Mouse (Mus musculus) c-Kit-positive CD71-negative TER-119-negative erythroid progenitor cells, embryonic 14.5 days (primary cell): ENCODE measurements at regions not wholly inside any gene's neighbourhood (a gene's known extent, or its start where the extent isn't known, plus 50 kb on each side); places are given as distances from the start of the nearest gene placed in this dataset.

ENCODE experiments used
- DNase-seq: peaks from one replicate; pipeline ENCODE4 v3.0.0-alpha.2; 2013; ENCODE audit warnings: low read depth

DNA sequence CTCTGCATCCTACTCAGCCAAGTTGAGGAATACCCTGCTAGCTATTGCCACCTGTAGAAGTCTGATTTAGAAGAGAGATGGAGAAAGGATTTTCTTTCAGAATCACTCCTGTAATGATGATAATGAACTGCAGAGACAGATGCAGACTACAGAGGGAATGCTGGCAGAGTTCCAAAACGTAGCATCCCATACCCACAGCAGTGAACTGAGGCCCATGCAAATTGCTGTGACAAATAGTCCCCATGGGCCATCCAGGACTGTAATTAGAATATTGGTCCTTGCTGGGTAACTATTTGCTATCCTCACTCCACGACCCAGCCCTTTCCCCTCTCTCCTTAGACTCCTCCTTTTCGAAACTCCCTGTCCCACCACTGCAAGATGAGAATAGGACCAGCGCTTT is 463.5 kb upstream of the Map3k7 start:
- no peak for DNase-seq

DNA sequence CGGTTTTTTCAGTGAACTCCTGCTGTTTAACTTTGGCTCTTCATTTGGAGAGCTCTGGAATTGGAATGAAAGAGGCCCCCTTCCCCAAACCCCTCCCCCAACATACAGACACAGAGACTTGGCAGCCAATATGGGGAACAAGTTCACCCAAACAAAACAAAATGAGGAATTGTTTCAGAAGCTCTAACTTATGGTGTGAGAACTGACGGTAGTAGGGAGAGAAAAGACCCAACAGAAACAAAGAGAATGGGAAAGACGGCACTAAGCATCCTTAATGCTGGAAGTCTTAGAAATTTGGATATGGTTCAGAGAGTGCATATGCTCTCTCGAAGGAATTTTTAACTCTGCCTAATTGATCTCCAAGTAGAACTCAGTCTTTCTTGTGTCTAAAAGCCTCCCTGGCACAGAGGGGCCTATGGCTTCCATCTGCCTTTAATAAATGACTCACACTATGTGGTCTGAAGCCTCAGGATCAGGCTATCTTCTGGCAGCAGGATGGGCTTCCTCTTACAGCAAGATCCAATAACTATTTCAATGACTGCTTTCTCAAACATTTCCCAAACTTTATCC is 438.2 kb upstream of the Map3k7 start:
- DNase-seq, result no peak

DNA sequence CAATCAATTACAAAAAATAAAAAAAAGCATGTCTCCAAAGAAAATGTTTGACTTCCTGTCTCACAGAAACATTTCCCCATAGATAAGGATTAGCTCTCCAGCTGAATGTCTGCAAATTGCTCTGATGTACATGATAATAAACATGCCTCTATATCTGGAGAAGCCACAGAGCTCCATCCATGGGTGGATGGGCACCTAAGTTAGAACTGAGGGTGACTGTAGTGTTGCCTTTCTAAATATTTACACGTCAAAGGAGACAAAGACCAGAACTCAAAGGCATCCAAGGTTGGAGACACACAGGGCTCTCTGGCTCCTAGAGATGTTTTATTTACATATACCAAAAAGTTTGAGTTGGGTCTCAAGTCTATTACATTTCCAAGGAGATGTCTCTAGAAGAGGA is 427.1 kb upstream of the Map3k7 start:
- DNase-seq, result no peak

DNA sequence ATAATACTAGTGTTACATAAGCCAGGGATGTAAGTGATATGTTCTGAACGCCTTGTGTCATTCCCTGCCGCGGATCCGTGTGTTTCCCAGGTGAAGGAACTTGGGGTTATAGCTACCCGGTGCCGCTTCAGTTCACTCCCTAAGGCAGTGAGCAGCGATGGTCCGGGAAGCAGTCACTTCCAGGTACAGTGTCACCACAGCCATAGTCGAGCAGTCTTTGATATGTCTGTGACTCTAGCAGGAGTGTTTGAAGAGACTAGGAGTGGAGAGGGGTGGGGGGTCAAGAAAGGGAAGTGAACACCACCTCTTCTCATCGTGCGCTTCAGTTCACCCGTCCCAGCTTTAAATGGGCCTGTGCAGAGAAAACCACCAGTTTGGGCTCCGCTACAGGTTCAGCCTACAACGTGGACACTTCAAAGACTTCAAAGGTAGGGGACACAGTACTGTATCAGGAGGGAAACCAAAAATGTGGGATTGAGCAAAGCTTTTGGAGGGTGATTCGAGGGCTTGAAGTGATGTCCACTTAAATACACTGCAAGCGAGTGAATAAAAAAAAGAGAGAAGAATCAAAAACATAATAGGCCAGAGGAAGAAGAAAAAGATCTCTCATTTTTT is 410.0 kb upstream of the Map3k7 start:
- no peak for DNase-seq

DNA sequence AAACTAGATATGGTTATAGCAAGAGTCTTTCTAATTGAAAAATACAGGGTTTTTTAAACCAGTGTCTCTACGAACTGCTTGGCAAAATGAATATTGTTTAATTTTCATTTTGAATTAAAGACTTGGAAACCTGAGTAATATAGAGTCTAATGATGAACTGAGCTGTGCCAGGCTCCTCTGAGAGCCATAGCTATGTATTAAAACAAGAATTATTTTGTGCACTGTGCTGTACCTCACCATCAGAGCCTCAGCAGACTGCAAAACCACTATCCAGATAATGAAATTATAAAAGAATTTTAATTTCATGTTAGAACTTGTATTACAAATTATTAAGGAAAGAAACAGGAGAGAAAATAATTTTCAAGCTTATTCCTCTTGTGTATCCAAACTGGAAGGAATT is 408.8 kb upstream of the Map3k7 start:
- no peak for DNase-seq

DNA sequence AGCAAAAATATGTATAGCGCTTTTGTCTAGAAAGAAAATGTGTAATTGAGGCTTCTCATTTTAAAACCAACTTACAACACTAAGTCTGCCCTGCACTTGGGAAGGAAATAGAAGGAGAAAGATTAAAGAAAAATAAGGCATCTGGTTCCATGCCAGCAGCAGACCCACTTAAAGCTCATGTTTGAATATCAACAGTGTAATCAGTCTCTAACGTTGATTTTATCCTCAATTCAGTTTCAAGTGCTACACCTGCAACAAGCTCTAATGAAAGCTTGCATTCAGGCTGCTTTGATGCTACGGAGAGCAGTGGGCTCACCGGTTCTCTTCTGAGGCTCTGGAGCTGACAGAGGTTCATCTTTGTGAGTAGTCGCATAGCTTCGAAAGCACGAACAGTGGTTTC is 406.6 kb upstream of the Map3k7 start:
- DNase-seq, result no peak

DNA sequence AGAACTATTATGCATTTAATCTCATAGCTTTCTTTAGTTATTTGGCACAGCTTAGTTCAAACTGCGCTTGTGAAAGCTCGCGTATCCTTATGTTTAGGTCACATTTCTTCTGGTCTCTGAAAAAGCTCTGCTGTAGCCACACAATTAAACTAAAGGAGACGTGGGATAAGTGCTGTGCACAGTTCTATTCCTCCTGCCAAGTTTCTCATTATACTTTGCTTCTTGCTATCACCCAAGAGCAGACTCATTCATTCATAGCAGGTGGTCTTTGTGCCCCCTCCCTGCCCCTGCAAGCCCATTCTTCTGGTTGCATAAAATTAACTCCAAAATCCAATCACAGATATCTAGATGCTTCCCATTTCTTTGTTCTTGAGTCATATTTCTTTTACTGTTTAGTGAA is 403.6 kb upstream of the Map3k7 start:
- no peak for DNase-seq

DNA sequence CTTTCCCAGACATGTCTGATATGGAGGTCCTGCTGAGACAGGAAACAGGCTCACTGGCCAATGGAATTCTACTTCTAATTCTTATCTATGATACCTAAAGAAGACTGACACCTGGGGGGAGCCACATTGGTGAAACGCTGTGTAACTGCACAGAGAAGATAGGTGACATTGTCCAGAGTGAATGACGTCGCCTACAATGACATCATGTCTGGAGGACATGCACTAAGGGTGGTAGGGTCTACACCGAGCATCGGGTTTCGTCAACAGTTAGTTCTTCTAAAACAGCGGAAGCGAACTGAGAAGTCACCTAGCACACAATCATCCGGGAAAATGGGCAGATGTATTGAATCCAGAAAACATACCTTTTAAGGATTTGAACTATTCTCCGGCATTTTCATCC is 402.7 kb upstream of the Map3k7 start:
- no peak for DNase-seq

DNA sequence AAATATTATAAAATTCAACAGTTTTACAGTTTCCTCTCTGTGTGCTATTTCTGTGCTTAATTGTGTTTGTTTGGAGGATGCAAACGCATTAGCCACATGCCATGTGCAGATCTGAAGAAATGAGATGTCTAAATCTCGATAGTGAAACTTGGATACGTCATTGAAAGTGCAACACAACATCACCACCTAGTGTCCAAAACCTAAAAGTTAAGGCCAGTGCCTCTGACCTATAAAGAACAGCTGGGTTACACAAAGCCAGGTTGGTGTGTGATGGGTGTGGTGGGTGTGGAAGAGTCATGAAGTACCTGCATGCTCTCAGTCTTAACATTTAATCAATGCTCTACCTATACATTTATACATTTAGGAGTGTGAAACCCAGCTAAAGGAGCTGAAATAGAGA is 402.1 kb upstream of the Map3k7 start:
- peak; percentile 7 for DNase-seq

DNA sequence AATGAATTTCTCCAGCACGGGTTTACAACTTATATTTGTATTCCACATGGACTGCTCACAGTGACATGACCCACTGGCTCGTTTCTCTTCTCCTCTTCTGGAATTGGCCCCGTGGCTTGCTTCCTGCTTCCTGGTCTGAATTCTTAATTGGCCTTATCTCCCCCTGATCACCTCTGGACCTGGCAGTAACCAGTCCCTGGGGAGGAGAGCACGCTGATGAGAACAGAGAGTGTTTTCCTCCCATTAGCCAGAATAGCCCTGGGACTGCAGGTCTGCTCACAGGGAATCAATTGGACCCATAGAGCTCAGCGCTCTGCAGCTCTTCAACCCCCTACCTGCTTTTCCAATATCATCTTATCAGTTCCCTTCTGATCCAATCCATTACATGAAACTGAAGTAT is 397.7 kb upstream of the Map3k7 start:
- no peak for DNase-seq

DNA sequence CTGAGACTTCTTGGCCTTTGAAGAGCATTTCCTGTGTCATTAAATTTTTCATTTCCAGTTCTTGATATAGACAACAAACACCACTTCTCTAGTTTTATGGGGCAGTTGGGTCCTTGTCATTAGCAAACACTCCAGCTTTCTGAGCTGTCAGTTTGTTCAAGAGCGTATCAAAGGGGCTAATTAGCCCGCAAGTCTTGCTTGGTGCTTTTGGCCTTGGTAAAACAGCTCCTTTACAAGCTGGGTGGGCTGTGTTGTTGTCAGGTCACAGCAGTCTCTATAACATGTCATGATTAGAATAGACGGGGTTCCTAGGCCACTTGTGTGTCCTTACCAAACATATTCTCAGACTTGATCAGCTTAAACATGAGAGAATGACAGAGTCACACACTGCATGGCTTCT is 397.1 kb upstream of the Map3k7 start:
- no peak for DNase-seq

DNA sequence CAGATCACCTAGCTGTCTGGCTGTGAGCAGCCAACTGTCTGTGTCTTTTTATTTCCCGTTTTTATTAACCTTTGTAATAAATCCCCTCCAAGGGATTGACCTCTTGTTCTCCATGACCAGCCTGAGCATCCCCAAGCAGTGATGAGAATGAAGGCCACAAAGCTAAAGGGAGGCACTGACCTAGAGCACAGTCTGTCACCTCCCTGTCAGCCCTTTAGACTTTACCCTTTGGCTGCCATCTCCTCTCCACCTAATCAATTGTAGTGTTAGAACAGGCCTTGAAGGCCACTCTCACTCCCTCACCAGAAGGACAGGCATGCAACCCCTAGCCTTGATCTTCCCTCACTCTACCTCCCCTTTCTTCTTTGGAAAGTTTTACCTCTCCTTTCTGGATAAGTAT is 394.2 kb upstream of the Map3k7 start:
- no peak for DNase-seq

DNA sequence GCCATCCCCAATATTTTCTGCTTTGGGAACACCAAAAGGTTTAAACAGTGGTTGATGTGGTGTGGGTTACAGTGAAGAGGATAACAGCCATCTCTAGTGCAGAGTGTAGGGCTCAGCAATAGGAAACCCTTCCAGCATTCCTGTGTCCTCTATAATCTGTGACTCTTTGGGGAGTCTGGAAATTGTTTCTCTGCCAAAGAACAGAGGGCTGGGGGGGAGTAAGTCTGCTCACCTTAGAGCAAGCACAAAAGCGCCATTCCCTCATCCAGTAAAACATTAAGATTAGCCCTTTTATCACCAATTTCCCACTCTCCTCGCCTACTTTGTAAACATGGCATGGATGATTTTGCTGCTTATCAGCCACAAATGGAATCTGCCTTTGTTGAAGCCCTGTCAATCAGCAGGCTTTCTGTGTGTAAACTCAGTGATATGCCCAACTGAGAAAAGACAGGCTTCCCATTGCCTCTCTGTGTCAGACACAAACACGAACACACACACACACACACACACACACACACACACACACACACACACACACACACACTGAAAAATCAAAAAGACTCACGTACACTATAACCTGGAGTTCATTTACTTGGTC is 386.8 kb upstream of the Map3k7 start:
- no peak for DNase-seq

DNA sequence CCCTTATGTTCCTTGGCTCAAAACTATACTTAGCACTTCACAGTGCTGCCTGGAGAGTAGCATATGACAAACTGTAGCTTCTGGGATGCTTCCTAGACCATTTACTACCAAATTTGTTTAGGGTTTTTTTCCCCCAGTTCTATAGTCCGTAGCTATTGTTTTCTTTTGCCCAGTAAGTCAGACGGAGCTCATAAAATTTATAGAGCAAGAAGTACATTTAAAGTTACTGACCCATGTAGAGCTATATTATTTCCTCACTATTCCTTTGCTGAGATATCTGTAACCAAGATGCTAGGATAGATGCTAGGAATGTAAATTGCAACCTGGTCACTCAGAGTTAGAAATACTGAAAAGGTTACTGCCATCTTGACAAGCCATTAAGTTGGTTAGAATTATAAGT is 380.4 kb upstream of the Map3k7 start:
- DNase-seq, result no peak

DNA sequence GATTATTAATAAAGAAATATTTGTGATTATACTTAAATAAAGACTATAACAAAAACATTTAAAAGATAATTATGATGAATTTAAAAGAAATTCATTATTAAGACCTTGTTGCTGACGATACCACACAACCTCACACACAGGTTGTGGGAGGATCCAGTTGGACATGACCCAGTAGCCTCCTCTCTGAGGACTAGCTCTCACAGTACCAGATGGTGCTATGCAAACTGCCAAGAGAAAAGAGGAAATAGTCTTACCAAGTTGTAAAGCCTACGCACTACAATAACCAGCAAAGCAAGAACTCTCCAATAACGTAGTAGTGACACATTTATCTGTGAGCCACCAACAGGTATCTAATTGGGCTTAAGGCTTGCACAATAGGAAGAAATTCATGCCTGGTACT is 379.7 kb upstream of the Map3k7 start:
- DNase-seq, result no peak

DNA sequence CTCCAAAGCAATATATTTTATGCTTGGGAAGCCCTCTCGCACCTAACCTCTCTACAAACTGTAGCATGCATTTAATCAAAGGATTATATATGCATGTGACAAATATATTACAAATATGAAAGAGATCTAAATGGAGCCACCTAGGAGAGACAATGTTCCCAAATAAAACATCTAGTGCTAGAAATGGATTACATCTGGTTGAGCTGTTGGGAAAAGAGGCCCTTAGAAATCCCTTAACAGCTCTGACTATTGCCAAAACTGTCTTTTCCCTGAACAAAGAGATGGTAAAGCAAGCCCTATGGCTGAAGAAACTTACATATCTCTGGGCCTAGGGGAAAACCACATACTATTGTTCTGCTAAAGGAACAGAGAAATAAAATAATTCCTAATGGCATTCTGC is 369.8 kb upstream of the Map3k7 start:
- DNase-seq, result no peak

DNA sequence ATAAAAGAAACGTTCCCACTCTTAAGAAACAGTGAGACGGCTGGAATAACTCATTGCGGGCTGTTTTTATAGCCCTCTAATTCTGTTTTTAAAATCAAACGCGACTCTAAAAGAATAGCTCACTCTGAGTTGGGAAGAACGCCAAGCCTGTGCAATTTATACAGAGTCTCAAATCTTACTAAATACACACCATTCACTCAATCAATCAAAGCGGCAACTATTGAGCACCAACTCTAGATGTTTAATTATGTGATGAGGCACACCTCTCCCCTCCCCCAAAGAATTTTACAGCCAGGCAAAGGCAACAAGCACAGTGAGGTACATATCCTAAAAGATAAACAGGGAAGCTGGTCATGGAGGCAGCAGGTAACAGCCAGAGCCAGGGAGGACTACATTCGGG is 362.4 kb upstream of the Map3k7 start:
- DNase-seq, result no peak

DNA sequence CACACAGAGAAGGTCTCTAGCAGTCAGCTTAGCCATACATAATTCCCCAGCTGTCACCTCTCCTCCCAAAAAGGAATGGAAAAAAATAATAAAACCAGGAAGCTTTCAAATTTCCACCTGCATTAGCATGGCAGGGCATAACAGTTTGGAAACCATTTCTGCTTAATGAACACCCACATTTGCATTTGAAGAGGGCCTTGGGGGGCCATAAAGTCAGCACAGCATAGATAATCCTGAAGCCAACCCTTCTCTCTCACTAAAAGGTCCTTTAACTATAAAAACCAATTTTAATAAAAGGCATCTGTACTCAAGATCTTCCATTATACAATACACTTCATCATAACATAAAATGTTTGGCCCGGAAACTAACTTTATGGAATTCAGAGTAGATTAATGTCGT is 360.1 kb upstream of the Map3k7 start:
- DNase-seq, result no peak

DNA sequence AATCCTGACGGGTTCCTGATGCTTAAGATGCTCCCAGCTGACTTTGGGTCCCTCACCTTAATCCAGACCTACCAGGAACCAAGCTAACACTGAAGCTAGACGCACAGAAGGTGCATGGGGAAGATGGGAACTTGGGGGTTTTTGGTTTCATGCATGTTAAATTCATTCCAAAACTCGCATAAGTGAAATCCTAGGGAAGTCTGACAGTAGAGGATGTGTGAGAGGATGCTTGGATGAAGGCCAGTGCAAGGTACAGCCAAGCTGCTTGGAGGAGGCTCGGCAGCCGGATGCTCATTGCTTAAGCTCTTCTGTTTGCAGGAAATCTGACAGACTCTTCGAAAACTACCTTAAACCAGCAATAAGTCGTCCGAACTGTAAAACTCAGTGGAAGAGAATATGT is 355.1 kb upstream of the Map3k7 start:
- no peak for DNase-seq

DNA sequence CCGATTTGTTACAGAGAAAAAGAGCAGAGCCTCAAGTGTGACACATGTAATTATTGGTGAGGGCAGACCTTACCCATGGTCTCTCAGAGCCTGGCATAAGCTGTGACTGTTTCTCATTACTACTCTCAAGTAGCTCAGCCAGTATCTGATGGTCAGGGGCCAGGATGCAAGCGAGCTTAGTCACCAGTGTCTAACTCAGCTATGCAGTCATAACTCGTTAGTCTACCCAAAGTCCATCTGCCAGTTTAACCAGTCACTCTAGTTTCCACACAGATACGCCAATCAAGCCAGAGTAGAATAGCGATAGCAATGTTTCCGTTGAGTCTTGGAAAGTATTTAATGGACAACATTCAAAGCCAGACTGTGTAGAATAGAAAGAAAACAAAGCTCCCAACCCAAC is 354.3 kb upstream of the Map3k7 start:
- DNase-seq, result no peak

DNA sequence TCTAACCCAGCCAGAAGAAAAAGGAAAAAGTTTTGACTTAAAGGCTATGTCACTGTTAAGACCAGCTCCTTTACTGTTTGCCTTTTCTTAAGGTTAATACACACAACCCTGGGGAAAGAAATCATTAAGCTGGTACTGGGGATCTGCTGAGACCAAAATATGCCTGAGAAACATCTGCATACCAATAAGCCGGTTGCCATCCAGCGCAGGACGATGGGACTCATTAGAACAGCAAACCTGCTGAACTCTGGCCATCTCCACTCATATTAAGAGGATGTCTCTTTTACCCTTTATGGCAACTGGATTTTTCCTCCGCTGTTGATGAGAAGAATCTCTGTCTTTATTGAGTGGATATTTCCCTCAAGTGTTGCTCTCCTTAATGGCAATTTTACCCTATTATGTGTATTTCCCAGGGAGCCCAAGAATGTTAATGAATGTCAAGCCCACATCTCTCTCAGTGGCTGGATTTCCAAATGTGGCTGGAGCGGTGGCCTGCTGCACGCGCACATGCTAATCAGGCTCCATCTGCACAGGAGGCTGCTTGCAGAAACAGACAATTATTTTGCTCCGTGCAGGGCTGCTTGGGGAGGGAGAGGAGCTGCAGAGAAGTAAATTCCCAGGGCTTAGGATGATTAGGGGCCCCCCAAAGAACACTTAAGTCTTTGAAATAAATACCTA is 351.6 kb upstream of the Map3k7 start:
- DNase-seq, result no peak

DNA sequence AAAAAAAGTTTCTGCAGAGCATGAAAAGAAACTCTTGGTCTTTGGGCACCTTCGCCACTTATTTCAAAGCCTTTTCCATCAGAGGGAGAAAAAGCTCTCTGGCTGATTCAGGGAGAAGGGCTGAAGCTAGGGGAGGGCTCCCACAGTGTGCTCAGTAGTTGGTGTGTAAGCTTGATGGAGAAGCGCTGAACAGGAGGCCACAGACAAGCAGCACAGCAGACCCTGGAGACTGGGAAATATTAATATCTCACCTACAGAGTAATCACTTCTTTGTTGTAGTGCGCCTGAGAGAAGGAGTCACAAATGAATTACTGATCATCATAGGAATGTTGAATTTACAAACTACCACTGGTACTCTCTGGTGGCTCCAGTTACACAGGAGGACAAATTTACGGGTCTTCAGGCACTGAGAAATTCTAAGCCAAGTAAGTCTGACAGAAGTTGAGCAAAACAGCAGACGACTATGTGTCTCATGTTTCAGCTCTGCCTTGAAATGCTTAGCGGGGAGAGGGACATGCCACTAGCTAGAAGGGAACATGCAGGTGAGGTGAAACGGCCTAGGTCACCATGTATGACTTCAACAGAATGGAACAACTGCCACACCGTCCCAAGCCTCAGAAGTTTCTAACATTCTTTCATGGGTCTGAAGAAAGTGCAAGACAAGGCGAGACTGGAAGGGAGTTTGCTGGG is 350.9 kb upstream of the Map3k7 start:
- DNase-seq, result no peak

DNA sequence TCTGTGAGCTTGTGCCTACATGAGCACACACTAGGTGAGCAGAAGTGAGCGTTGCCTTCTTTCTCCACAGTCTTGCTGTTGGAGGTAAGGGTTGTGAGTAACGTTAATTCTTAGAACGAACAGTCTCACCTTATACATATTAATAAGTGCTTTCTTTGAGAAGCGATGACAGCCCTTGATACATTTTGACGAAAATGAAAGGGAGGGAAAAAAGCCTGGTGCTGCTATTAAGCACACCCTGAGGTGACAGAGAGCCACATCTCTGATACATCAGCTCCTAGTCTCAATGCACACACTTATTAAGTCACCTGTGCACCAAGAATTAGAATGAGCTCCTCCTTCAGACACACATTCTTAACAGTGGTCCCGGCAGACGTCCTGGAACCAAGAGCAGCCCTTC is 346.3 kb upstream of the Map3k7 start:
- DNase-seq, result no peak
